Mouse (Mus musculus) layer of hippocampus, adult 8-10 months (tissue): ENCODE results near the gene Chp2. TPM values are rescaled to one million over a fixed set of nuclear protein-coding genes. Genes with fewer than 3 reads are reported as not detected.

Experiments used
- DNase-seq, 2 experiments: peaks; one replicate each; pipeline ENCODE4 v3.0.0; 2022; ENCODE audit warnings: low spot score in 2 of 2
- total RNA-seq, 4 experiments: library from RNA; stranded (reverse); gene quantifications; 2 replicates each; pipeline ENCODE4 v1.2.4; 2022

The Chp2 gene
- 1 to 10 TPM; 2.5 to 3.4 (median 2.9) TPM for total RNA-seq

DNA sequence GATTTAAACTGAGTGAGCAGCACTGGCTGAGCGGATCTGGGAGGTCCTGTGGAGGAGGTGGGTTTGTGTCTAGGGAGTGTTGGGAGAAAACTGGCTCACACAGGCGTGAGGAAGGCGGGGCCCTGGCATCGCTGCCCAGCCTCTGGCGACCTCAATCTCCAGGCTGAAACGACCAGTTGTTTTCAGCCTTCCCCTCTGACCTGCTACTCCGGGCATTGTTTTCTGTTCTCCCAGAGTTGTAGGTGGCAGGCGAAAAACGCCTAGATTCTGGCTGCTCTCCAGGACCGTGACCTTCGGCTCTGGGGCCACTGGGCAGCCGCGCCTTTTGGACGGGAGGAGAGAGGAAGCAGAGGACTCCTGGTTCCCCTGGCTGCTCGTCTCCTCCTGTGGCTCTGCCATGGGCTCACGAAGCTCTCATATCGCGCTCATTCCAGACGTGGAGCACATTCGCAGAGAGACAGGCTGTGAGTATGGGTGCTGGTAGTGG, at the start of gene Chp2:
Gene Chp2 (plus strand): TSS at position 182 of the 487 bp plus-strand sequence.
- no peak for DNase-seq

DNA sequence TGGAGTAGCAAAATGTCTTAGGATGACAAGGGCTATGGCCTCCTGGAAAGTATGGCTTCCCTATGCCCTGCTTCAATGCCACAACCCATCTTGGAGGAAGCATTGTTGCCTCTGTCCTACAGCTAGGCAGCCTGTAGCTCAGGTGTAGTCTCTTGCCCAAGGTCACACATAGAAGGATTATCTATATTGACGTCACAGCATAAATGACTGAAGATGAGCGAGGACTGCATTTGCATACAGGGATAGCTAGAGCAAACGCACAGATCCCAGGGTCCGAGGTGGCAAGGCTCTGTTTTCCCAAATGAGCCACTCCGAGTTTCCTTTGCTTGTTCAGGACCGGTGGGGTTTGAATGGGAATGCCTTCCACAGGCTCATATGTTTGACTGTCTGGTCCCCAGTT, 48.6 kb upstream of the Chp2 start:
- no peak for DNase-seq

GRCm38 (mm10) chr7:122171613-122172012, 47.7 kb upstream of the Chp2 start:
- DNase-seq: no peak

GRCm38 (mm10) chr7:122180720-122181119, 38.6 kb upstream of the Chp2 start:
- DNase-seq: no peak

DNA sequence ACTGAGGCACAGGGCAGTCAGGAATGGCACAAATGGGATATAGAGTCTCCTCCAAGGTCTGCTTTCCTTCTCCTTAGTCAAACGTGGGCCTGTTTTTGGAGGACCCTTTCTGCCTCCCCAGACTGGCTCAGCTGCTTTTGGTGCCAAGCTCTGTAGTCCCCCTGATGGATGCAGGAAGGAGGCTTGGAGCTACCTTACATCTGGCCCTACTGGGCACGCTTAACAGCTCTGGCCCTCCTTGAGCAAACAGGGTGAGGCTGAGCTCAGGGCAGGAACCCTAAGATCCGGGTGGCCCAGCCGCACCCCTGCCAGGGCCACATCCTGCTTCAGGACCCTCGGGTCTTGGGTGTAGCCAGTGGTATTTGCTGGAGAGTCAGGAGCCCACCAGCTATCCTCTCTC, 34.7 kb upstream of the Chp2 start:
- no peak for DNase-seq

- DNase-seq: no peak
Observed at GRCm38 (mm10) chr7:122186043-122186442, 33.3 kb upstream of the Chp2 start, which contains the start of gene Ern2. Gene Ern2 (minus strand): TSS chr7:122186207.

DNA sequence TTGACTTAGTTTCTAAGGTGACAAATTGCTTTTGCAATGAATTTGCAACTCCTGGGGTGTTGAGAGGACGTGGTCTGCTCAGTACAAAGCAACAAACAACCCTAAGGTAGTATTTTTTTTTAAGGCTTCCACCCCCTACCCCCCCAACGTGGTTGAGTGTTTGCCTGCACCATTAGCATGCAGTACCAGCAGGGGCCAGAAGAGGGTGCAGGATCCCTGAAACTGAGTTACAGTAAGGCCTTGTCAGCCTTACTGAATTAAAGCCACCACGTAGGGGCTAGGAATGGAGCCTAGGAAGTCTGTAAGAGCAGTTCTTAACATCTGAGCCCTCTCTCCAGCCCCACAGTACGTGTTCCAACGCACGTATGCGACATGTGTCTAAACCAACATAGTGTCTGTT, 29.8 kb upstream of the Chp2 start:
- DNase-seq: no peak

GRCm38 (mm10) chr7:122191097-122191496, 28.2 kb upstream of the Chp2 start:
- no peak for DNase-seq

GRCm38 (mm10) chr7:122193919-122194318, 25.4 kb upstream of the Chp2 start:
- no peak for DNase-seq

DNA sequence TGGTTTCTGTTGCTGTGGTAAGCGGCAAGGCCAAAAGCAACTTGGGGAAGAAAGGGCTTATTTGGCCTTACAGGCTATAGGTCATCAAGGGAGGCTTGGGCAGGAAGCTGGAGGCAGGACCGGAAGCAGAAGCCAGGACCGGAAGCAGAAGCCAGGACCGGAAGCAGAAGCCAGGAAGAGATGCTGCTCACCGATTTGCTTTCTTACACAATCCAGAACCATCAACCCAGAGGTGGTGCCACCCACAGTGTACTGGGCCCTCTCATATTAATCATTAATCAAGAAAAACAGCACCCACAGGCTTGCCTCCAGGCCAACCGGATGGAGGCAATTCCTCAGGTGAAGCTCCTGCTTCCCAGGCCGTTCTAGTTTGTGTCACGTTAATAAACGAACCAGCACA, 22.5 kb upstream of the Chp2 start:
- DNase-seq: no peak

- DNase-seq: peak in 1 of 2 experiments; percentile 37
Observed at GRCm38 (mm10) chr7:122197306-122197705, 22.0 kb upstream of the Chp2 start.

- peak in 1 of 2 experiments; percentile 20 for DNase-seq
Observed at GRCm38 (mm10) chr7:122199296-122199695, 20.0 kb upstream of the Chp2 start.

DNA sequence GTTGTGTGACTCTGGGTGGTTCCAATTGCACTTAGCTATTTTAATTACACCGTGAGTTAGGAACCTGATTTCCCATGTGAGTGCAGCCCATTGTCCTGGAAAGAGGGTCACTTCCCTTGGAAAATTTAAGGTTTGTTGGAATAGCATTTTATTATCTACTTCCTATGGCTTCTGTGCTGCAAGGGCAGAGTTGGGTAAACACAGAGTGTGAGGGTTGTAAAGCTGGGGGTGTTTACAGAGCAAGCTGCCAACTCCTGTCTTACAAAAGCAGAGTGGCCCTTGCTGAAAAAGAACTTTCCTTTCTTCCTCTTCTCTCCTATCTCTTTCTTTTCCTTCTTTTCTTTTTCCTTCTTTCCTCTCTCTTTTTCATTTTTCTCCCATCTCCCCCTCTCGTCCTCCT, 15.4 kb upstream of the Chp2 start:
- DNase-seq: no peak

- no peak for DNase-seq
Observed at GRCm38 (mm10) chr7:122206121-122206520, 13.2 kb upstream of the Chp2 start.

- no peak for DNase-seq
Observed at GRCm38 (mm10) chr7:122208276-122209021, 10.8 kb upstream of the Chp2 start.

DNA sequence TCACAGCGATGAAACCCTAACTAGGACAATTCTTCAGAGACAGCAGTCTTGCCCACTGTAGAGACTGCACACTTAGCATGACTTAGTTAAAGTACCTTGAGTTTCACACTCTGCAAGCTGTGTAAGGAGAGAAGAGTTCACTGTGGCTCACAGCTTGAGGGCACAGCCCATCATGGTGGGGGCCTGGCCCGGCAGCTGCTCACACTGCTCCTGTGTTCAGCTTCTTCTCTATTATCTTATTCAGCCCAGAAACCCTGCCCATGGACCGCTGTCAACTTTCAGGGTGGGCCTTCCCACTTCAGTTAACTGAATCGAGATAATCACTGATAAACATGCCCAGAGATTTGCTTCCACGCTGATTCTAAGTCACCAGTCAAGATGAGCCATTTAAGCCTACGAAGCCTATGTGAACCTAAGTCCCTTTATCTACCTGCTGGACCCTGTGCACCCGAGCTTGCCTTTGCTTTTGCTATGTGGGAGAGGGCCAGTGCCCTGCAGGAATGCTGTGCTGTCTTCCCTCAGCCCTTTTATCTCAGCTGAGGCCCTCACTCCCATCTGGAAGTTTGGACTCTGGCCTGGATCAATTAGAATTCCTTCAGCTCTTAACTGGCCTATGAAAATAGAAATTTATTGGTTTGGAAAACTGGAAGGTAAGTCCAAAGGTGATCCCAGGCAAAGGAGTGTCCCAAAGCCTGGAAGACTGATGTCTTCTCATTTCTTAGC, 6.9 kb downstream of the Chp2 start:
- no peak for DNase-seq

DNA sequence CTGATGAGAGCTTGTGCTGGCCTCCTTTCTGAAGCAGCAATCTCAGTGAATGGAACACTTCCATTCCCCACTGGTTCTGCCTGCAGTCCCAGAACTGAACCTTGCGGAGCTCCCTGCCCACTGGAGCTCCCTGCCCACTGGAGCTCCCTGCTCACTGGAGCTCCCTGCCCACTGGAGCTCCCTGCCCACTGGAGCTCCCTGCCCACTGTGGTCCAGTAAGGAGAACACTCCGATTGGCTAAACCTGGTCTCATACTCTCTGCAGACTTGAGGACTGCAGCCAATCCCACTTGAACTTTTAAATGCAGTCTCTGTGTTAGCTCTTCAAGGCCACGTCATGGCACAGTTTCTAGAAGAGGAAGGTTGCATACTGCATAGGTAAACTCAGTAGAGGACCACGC, 7.4 kb downstream of the Chp2 start:
- DNase-seq: no peak

GRCm38 (mm10) chr7:122229306-122229705, 10.0 kb downstream of the Chp2 start:
- no peak for DNase-seq

DNA sequence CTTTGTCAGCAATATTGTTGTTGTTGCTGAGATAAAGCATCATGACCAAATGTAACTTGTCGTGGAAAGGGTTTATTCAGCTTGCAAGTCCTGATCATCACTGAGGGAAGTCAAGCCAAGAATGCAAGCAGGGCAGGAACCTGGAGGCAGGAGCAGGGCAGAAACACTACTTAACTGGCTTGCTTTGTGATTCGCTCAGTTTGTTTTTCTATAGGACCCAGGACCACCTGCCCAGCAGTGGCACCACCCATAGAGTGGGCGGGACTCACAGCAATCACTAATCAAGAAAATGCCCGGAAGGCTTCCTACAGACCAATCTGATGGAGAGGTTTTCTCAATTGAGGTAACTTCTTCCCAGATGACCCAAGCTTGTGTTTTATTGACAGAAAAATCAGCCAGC, 10.6 kb downstream of the Chp2 start:
- DNase-seq: no peak

DNA sequence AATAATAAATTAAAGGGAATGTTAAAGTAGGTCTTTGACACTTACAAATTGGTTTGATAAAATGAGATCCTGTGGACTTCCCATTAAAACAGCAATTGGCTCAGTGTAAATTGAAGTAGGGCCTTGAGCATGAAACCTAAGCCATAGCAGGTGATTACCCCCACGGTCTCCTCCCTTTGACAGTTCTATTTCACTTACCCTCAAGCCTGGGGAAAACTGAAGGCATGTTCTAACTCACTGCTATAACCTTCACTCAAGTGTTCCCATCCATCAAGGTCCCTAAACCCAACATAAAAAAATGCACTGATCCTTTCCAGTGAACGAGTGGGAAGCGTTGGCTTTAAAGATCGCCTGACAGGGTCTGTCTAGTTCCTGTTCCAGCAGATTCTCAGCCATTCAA, 11.6 kb downstream of the Chp2 start:
- DNase-seq: no peak

DNA sequence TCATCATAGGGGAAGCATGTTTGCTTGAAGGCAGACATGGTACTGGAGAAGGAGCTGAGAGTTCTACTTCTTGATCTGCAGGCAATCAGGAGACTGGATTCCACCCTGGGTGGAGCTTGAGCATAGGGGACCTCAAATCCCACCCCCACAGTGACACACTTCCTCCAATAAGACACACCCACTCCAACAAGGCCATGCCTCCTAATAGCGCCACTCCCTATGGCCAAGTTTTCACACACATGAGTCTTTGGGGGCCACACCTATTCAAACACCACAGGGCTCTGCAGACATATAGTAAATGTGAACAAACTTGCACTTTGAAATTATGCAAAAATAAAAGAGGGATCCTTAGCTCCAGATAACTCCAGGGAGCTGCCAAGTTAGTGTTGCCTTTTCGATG, 19.6 kb downstream of the Chp2 start:
- no peak for DNase-seq

- no peak for DNase-seq
Observed at GRCm38 (mm10) chr7:122240413-122241119, 21.3 kb downstream of the Chp2 start.
